In the genomic region with DNA sequence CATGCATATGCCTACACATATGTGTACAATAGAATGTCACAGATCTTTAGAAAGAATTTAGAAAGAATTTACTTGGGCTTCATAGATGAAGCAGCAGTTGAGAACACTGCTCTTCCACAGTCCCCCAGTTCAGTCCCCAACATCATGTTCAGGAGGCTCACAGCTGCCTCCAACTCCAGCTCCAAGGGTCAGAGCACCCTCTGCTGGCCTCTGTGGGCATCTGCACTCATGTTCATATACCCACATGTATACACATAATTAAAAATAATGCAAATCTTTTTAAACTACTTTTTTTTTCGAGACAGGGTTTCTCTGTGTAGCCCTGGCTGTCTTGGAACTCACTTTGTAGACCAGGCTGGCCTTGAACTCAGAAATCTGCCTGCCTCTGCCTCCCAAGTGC, we compare ENCODE assay signal across 30 mouse cellular contexts. TPM values are rescaled to one million over a fixed set of nuclear protein-coding genes. Genes with fewer than 3 reads are reported as not detected.
DNase-seq lines count a peak whose midpoint lies in the region; TF ChIP-seq lines count a peak whose summit lies in the region.
"Had no signal": no experiment of that assay in that cellular context is flagged by ENCODE, and none has a peak within 500 bp of the region (broad histone marks: within the 10 kb centered on the region; RNA-seq: fewer than 3 reads in every experiment).

No protein-coding gene starts in this region.

- no peak for DNase-seq in layer of hippocampus, adult 2 months (ENCODE audit: low spot score in 2 of 2)
- no peak for DNase-seq in layer of hippocampus, postnatal 36 days
- no peak for DNase-seq in testis, postnatal 14 days (ENCODE audit: low spot score)
- peak; percentile 51 for DNase-seq in MEL (ENCODE audit: low read depth, low spot score)
- DNase-seq in brain, embryonic 14.5 days (ENCODE audit: low read depth) = no peak
- DNase-seq in right cerebral cortex, postnatal 25 days = no peak
- no peak for DNase-seq in frontal cortex, postnatal 36 days (ENCODE audit: low spot score in 2 of 2)
- DNase-seq: adrenal gland, postnatal 10 days; adrenal gland, postnatal 36 days; cerebellum, adult 11 months; cerebellum, adult 2 months; cerebellum, adult 9-11 months; cerebellum, postnatal 25 days; embryo, embryonic 11 days; gastrocnemius, postnatal 10 days; gastrocnemius, postnatal 36 days; heart, adult 2 months; heart, postnatal 14 days; heart, postnatal 4 days had no signal

- no peaks in the 10 kb centered on the region for H3K9me3 ChIP-seq in MEL (replicated peaks; ENCODE audit: insufficient read depth, low read length)
- H3K9me3 ChIP-seq: embryonic facial prominence, embryonic 10.5 days; embryonic facial prominence, embryonic 13.5 days; forebrain, embryonic 12.5 days; forebrain, embryonic 15.5 days; G1E; heart, embryonic 10.5 days; heart, embryonic 13.5 days had no signal

- H3K4me3 ChIP-seq in layer of hippocampus, adult 2 months = no peak overlapping the region
- no peak overlapping the region for H3K4me3 ChIP-seq in testis, adult 2 months (ENCODE audit: control insufficient read depth, low read depth, low read length)
- H3K4me3 ChIP-seq in MEL (ENCODE audit: control insufficient read depth in 1 of 2, insufficient read depth in 1 of 2, low read depth in 2 of 2, low read length in 2 of 2) = no peak overlapping the region
- H3K4me3 ChIP-seq: embryonic facial prominence, embryonic 10.5 days; embryonic facial prominence, embryonic 13.5 days; erythroblast, embryonic 14.5 days; forebrain, embryonic 12.5 days; forebrain, embryonic 15.5 days; heart, adult 2 months; heart, embryonic 10.5 days; heart, embryonic 13.5 days had no signal

- no peaks in the 10 kb centered on the region for H3K4me1 ChIP-seq in testis, adult 2 months (ENCODE audit: control insufficient read depth, insufficient read depth, low read length)
- H3K4me1 ChIP-seq in MEL (ENCODE audit: control insufficient read depth in 1 of 2, insufficient read depth in 2 of 2, low read length in 2 of 2) = no peaks in the 10 kb centered on the region
- H3K4me1 ChIP-seq: embryonic facial prominence, embryonic 10.5 days; embryonic facial prominence, embryonic 13.5 days; forebrain, embryonic 12.5 days; forebrain, embryonic 15.5 days; heart, embryonic 13.5 days had no signal

- peak; percentile 38 for TF ChIP-seq RAD21 in MEL (IDR thresholded peaks at IDR 0.05; ENCODE audit: low read depth, low read length)

- H3K36me3 ChIP-seq in testis, adult 2 months (ENCODE audit: control insufficient read depth, insufficient read depth, low read length) = no peaks in the 10 kb centered on the region
- H3K36me3 ChIP-seq in MEL (ENCODE audit: control insufficient read depth in 1 of 2, insufficient read depth in 2 of 2, low read length in 2 of 2) = no peaks in the 10 kb centered on the region
- H3K36me3 ChIP-seq: embryonic facial prominence, embryonic 10.5 days; embryonic facial prominence, embryonic 13.5 days; forebrain, embryonic 12.5 days; forebrain, embryonic 15.5 days; heart, embryonic 10.5 days; heart, embryonic 13.5 days had no signal

- H3K27me3 ChIP-seq in testis, adult 2 months (ENCODE audit: control insufficient read depth, insufficient read depth, low read length) = no peaks in the 10 kb centered on the region
- no peaks in the 10 kb centered on the region; a peak in 1 of 4 replicates for H3K27me3 ChIP-seq in MEL (ENCODE audit: control insufficient read depth in 1 of 2, insufficient read depth in 2 of 2, low read length in 2 of 2)
- H3K27me3 ChIP-seq: embryonic facial prominence, embryonic 13.5 days; forebrain, embryonic 12.5 days; forebrain, embryonic 15.5 days; heart, embryonic 13.5 days had no signal

- no peaks in the 10 kb centered on the region for H3K79me2 ChIP-seq in MEL (ENCODE audit: control insufficient read depth, insufficient read depth, low read length, poor library complexity)

- no peak overlapping the region for H3K27ac ChIP-seq in layer of hippocampus, adult 2 months
- no peak overlapping the region for H3K27ac ChIP-seq in testis, adult 2 months (ENCODE audit: control insufficient read depth, insufficient read depth, low read depth, low read length)
- H3K27ac ChIP-seq in MEL (ENCODE audit: control insufficient read depth, low read depth, low read length) = no peak overlapping the region
- H3K27ac ChIP-seq: embryonic facial prominence, embryonic 10.5 days; embryonic facial prominence, embryonic 13.5 days; forebrain, embryonic 12.5 days; forebrain, embryonic 15.5 days; heart, adult 2 months; heart, embryonic 10.5 days; heart, embryonic 13.5 days; hindbrain, embryonic 14.5 days had no signal

- TF ChIP-seq POLR2A in testis, adult 2 months (IDR thresholded peaks at IDR 0.05; ENCODE audit: control insufficient read depth, low read depth, low read length) = no peak
- no peak for TF ChIP-seq POLR2A in MEL (IDR thresholded peaks at IDR 0.05; ENCODE audit: control insufficient read depth in 1 of 2, insufficient read depth in 1 of 2, low read depth in 1 of 2, low read length in 2 of 2, poor library complexity in 1 of 2)
- no peak for TF ChIP-seq POLR2A in brain, embryonic 14.5 days (IDR thresholded peaks at IDR 0.05; ENCODE audit: borderline replicate concordance, extremely low read depth, insufficient read depth, insufficient read length, poor library complexity, severe bottlenecking)

- no peak overlapping the region for H3K9ac ChIP-seq in MEL (ENCODE audit: control insufficient read depth, low read depth, low read length, poor library complexity, severe bottlenecking)
- H3K9ac ChIP-seq: embryonic facial prominence, embryonic 13.5 days; forebrain, embryonic 12.5 days; forebrain, embryonic 15.5 days; heart, embryonic 13.5 days; hindbrain, embryonic 14.5 days had no signal

- TF ChIP-seq CTCF in layer of hippocampus, adult 2 months (conservative IDR thresholded peaks at IDR 0.05) = 0 out of 2 replicates have a peak, but pooled peaks have one; percentile 19
- peak; percentile 44; the same call in 1 of the 2 replicates for TF ChIP-seq CTCF in testis, adult 2 months (IDR thresholded peaks at IDR 0.05; ENCODE audit: control insufficient read depth, insufficient read depth, insufficient replicate concordance, low read depth, low read length)
- peak; percentile 44 to 60 (median 52) for TF ChIP-seq CTCF in MEL (IDR thresholded peaks at IDR 0.05 in 2 of 3, conservative IDR thresholded peaks at IDR 0.05 in 1 of 3; ENCODE audit: control insufficient read depth in 1 of 3, insufficient read depth in 1 of 3, low read depth in 2 of 3, low read length in 3 of 3, poor library complexity in 1 of 3, severe bottlenecking in 1 of 3)
- TF ChIP-seq CTCF in brain, embryonic 14.5 days (IDR thresholded peaks at IDR 0.05; ENCODE audit: borderline replicate concordance, extremely low read depth, insufficient read depth, insufficient read length) = 0 out of 2 replicates have a peak, but pooled peaks have one; percentile 5

- TF ChIP-seq EP300 in MEL (IDR thresholded peaks at IDR 0.05; ENCODE audit: low read depth in 1 of 2, low read length in 2 of 2) = no peak

TF ChIP-seq in MEL, 35 proteins besides CTCF, POLR2A, EP300 and RAD21:
- TF ChIP-seq GABPA (IDR thresholded peaks at IDR 0.05; ENCODE audit: low read depth, low read length) (no peak), SMC3 (IDR thresholded peaks at IDR 0.05; ENCODE audit: low read depth, low read length) (0 out of 2 replicates have a peak, but pooled peaks have one; percentile 32), NELFE (IDR thresholded peaks at IDR 0.05; ENCODE audit: low read depth, low read length) (no peak), MAX (IDR thresholded peaks at IDR 0.05; ENCODE audit: low read length) (no peak), ZC3H11A (IDR thresholded peaks at IDR 0.05; ENCODE audit: low read depth, low read length) (0 out of 2 replicates have a peak, but pooled peaks have one; percentile 3)

RNA-seq across cellular contexts. Expression of a gene that starts 50.5 kb away (rescaled TPM):
- total RNA-seq in layer of hippocampus, adult 2 months (2021) = 10 to 100 TPM; 75.3 to 78.3 TPM
- 10 to 100 TPM; 77.5 to 79.9 TPM for total RNA-seq in layer of hippocampus, postnatal 36 days (2021)
- 10.4 and 12.1 TPM in 2 replicates for polyA plus RNA-seq in testis, adult 2 months (2012; rRNA removed)
- total RNA-seq in MEL (2012; rRNA removed) = 78.2 and 81.1 TPM in 2 replicates
- 100 to 1,000 TPM in 1 of 2 experiments, 10 to 100 TPM in 1; 59.5 to 507 TPM for polyA plus RNA-seq in MEL (2012; ENCODE audit: insufficient read depth in 1 of 2, insufficient read length in 2 of 2, low read depth in 1 of 2, low replicate concordance in 2 of 2, missing spikeins in 1 of 2)
- 45.4 and 47.7 TPM in 2 replicates for polyA plus RNA-seq in brain, embryonic 14.5 days (2012; rRNA removed)
- polyA plus RNA-seq: C2C12 had no signal
